Mouse (Mus musculus) hindbrain, embryonic 13.5 days (tissue): ENCODE results near the gene 3110040M04Rik. TPM values are rescaled to one million over a fixed set of nuclear protein-coding genes. Genes with fewer than 3 reads are reported as not detected.
"Not testable (repeated sequence)": the region's sequence is repeated elsewhere in the genome, so short reads cannot be mapped to it uniquely, and the experiment has no call there.

Experiments used
- ATAC-seq: fragments of 200-750 bp; cut with Nextera tagmentation; 2 replicates; pipeline ENCODE4 v1.8.0; 2017; ENCODE audit warnings: moderate TSS enrichment; ENCODE audit not compliant: low FRiP score
- H3K27ac ChIP-seq: fragments of 300-500 bp; sonication (generic); 2 replicates; pipeline ENCODE4 v1.5.1; 2015; ENCODE audit warnings: inconsistent platforms, mild to moderate bottlenecking, moderate library complexity
- H3K27me3 ChIP-seq: fragments of 300-500 bp; sonication (generic); 2 replicates; pipeline ENCODE4 v1.6.1; 2015; ENCODE audit warnings: mild to moderate bottlenecking, inconsistent platforms
- H3K36me3 ChIP-seq: fragments of 300-500 bp; sonication (generic); 2 replicates; pipeline ENCODE4 v1.6.1; 2015; ENCODE audit warnings: mild to moderate bottlenecking, inconsistent platforms
- H3K4me1 ChIP-seq: fragments of 300-500 bp; sonication (generic); replicated peaks from 2 replicates; pipeline ENCODE4 v1.6.1; 2015; ENCODE audit warnings: inconsistent platforms
- H3K4me2 ChIP-seq: fragments of 300-500 bp; sonication (generic); 2 replicates; pipeline ENCODE4 v1.6.1; 2015; ENCODE audit warnings: inconsistent platforms, mild to moderate bottlenecking, moderate library complexity
- H3K4me3 ChIP-seq: fragments of 300-500 bp; sonication (generic); 2 replicates; pipeline ENCODE4 v1.5.1; 2015; ENCODE audit warnings: mild to moderate bottlenecking, inconsistent platforms
- H3K9ac ChIP-seq: fragments of 300-500 bp; sonication (generic); 2 replicates; pipeline ENCODE4 v1.6.1; 2015; ENCODE audit warnings: mild to moderate bottlenecking, inconsistent platforms
- H3K9me3 ChIP-seq: fragments of 300-500 bp; sonication (generic); 2 replicates; pipeline ENCODE4 v1.6.1; 2016; ENCODE audit warnings: inconsistent platforms
- WGBS: fragments of 180-500 bp; shearing (Covaris S2); methylation state at CpG from one replicate; pipeline ENCODE4 v1.1.7; 2015; 5-methylcytosine and 5-hydroxymethylcytosine counted together
- polyA plus RNA-seq: library from polyadenylated mRNA; unstranded; fragments of >200 nt; fragmentation: Nextera tagmentation; extraction: Ambion mirVana; gene quantifications from 2 replicates; pipeline ENCODE4 v1.2.1, GENCODE M21; 2015

3110040M04Rik gene
- polyA plus RNA-seq, 1 experiment from 2014 or later: not detected

- not testable (repeated sequence) for H3K9me3 ChIP-seq, H3K4me1 ChIP-seq, H3K4me2 ChIP-seq, H3K4me3 ChIP-seq, ATAC-seq, H3K27me3 ChIP-seq, H3K9ac ChIP-seq, H3K36me3 ChIP-seq, H3K27ac ChIP-seq
- 78% methylated on average over 2 of the region's 4 CpGs for WGBS
Measured at GRCm38 (mm10) chr1:151198120-151198519, 5.8 kb upstream of the 3110040M04Rik start, which contains the start of gene Gm47995. Gene Gm47995 (plus strand): TSS chr1:151198448.

DNA sequence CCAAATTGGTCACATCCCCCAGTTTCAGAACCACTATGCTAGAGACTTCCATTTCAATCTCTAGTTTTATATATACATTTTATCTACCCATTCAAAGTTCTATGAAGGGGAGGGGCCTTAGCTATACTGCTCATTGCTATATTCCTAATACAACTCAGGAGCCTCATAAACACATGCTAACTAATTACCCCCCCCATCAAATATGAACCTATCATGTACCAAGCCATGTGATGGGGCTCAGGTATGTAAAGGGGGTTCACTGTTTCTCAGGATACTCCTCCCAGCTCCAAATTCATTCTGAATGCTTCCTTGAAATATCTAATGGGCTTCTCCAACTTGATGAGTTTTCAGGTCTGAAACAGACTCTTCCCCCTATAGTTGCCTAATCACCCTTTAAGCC, 3.3 kb upstream of the 3110040M04Rik start:
- H3K27me3 ChIP-seq, H3K4me1 ChIP-seq, H3K27ac ChIP-seq, H3K9ac ChIP-seq, H3K4me3 ChIP-seq, H3K9me3 ChIP-seq, ATAC-seq, H3K36me3 ChIP-seq, H3K4me2 ChIP-seq: not testable (repeated sequence)

DNA sequence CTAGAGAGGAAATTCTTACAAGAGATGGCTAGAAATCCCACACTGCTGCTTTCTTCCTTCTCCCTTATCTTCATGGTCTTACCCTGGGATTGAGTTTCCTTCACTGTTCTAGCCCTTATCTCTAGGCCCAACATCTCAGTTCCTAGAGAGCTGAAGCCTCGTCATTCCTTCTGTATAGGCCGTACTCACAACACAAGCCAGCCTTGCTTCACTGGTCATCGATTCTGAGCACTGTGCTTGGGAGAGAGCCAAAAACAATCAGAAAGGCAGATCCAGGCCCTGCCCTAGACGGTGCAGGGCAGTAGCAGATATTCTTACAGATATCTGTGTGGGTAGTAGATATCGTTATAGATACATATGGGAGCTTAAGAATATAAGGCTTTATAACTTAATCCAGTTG, 1.1 kb upstream of the 3110040M04Rik start:
- WGBS: 91% methylated on average over 4 of the region's 5 CpGs
- not testable (repeated sequence) for H3K4me3 ChIP-seq, H3K9ac ChIP-seq, ATAC-seq, H3K4me1 ChIP-seq, H3K36me3 ChIP-seq, H3K9me3 ChIP-seq, H3K27ac ChIP-seq, H3K27me3 ChIP-seq, H3K4me2 ChIP-seq

DNA sequence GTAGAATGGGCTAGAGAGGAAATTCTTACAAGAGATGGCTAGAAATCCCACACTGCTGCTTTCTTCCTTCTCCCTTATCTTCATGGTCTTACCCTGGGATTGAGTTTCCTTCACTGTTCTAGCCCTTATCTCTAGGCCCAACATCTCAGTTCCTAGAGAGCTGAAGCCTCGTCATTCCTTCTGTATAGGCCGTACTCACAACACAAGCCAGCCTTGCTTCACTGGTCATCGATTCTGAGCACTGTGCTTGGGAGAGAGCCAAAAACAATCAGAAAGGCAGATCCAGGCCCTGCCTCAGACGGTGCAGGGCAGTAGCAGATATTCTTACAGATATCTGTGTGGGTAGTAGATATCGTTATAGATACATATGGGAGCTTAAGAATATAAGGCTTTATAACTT, 4.6 kb downstream of the 3110040M04Rik start:
- H3K27ac ChIP-seq, H3K9me3 ChIP-seq, H3K4me3 ChIP-seq, H3K36me3 ChIP-seq, H3K4me1 ChIP-seq, H3K4me2 ChIP-seq, ATAC-seq, H3K9ac ChIP-seq, H3K27me3 ChIP-seq: not testable (repeated sequence)
- WGBS: 76% methylated on average over 4 of the region's 5 CpGs

GRCm38 (mm10) chr1:151208944-151209343, 5.0 kb downstream of the 3110040M04Rik start:
- not testable (repeated sequence) for H3K4me3 ChIP-seq, H3K36me3 ChIP-seq, H3K9me3 ChIP-seq, H3K9ac ChIP-seq, H3K4me2 ChIP-seq, H3K27me3 ChIP-seq, ATAC-seq, H3K27ac ChIP-seq, H3K4me1 ChIP-seq

DNA sequence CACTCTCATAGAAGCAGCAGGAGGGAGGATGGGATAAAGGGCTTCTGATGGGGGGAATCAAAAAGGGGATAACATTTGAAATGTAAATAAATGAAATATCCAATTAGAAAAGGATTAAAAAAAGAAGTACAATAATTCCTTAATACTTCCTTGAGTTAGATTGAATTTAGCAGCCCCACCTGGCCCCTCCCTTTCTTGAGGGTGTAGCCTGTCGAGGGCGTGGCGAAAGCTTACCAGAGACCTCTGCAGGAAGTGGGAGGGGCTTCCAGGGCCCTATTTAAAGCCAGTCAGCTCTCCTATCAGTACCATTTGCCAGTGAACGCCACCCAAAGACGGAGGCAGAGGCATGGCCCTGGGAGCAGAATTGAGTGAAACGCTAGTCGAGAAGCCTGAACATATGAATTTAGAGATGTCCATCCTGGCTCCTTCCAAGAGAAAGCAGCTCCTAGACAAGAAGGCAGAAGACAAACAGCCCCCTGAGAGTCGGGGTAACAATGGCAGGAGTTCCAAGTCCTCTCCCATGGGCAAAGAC, 6.0 kb downstream of the 3110040M04Rik start, which contains the start of gene Gm47996:
TSS of gene Gm47996 (plus strand) at position 308 of the 532 bp plus-strand sequence.
- WGBS: 89% methylated on average over 4 of the region's 8 CpGs
- ATAC-seq: not testable (repeated sequence)

DNA sequence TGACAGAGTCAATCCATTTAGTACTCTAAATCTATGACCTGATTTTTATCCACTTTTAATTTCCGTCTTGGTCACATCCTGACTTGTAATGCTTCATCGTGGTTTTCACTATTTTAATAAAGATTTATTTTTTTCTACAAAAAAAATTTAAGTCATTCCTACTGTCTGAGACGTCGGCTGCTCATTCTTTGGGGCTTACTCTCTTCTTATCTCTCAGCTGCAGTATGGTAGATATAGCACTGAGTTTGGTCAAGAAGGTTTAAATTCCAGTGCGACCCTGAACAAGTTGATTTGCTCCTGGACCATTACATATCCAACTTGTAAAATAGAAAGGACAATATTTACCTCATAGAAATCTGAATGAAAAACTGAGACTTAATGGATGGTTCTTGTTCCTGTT, 7.7 kb downstream of the 3110040M04Rik start:
- not testable (repeated sequence) for H3K4me1 ChIP-seq, H3K9ac ChIP-seq, H3K4me2 ChIP-seq, H3K27me3 ChIP-seq, H3K9me3 ChIP-seq, H3K27ac ChIP-seq, H3K4me3 ChIP-seq, ATAC-seq, H3K36me3 ChIP-seq
- WGBS: 93% methylated on average over 5 of the region's 5 CpGs

More for the DNA sequence above, 6.0 kb downstream of the 3110040M04Rik start, which contains the start of gene Gm47996:
- H3K27ac ChIP-seq, H3K9ac ChIP-seq, H3K9me3 ChIP-seq, H3K4me1 ChIP-seq, H3K4me3 ChIP-seq, H3K4me2 ChIP-seq, H3K27me3 ChIP-seq, H3K36me3 ChIP-seq: not testable (repeated sequence)

DNA sequence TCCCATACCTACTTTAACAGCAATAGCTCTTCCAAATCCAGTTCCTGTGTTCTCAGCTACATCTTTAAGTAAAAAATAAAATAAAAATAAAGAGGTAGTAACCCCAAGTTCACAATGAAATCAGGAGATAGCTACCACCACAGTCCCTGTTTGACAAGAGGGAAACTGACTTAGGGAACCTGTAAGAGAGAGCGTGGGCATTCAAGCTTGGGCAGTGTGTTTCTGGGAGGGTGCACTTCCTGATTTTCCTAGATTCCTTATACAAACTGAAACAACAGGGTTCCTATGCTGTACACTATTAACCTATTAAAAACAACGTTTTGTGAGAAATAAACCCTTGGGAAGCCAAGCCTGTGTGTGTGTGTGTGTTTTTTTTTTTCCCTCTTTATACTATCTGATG, 10.9 kb downstream of the 3110040M04Rik start:
- no peak for ATAC-seq
- no peaks in the 10 kb centered on the region for H3K36me3 ChIP-seq
- no peaks in the 10 kb centered on the region for H3K27me3 ChIP-seq
- no peak overlapping the region for H3K9ac ChIP-seq
- H3K9me3 ChIP-seq: no peaks in the 10 kb centered on the region
- WGBS: 73% methylated on average over 2 of the region's 2 CpGs
- no peak overlapping the region for H3K4me3 ChIP-seq
- H3K27ac ChIP-seq: no peak overlapping the region
- H3K4me1 ChIP-seq: no peaks in the 10 kb centered on the region
- H3K4me2 ChIP-seq: no peak overlapping the region

DNA sequence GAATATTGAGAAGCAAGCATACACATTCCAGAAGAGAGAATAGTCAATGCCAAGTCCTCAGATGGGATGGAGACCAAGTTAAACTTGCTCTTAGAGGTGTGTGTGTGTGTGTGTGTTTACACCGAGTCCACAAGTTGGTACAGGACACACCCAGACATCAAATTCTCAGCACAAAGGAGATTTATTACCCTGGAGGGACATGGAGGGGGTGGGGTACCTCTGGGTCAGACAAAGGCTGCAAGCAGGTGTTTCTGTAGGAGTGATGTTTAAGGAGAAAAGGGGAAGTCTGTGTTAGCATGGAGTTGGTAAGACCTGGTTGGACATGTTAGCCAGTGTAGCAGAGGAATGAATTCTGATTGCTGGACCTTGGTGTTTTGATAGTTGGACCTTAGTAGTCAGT, 12.1 kb downstream of the 3110040M04Rik start:
- no peak overlapping the region for H3K4me2 ChIP-seq
- no peaks in the 10 kb centered on the region for H3K27me3 ChIP-seq
- H3K27ac ChIP-seq: no peak overlapping the region
- H3K9me3 ChIP-seq: no peaks in the 10 kb centered on the region
- no peak overlapping the region for H3K4me3 ChIP-seq
- H3K4me1 ChIP-seq: no peaks in the 10 kb centered on the region
- 83% methylated on average over 1 of the region's 1 CpGs for WGBS
- no peak for ATAC-seq
- no peak overlapping the region for H3K9ac ChIP-seq
- H3K36me3 ChIP-seq: no peaks in the 10 kb centered on the region

GRCm38 (mm10) chr1:151216417-151216816, 12.5 kb downstream of the 3110040M04Rik start:
- H3K4me3 ChIP-seq: no peak overlapping the region
- WGBS: 71% methylated on average over 3 of the region's 3 CpGs
- H3K9ac ChIP-seq: no peak overlapping the region
- H3K4me2 ChIP-seq: no peak overlapping the region
- no peaks in the 10 kb centered on the region for H3K27me3 ChIP-seq
- no peaks in the 10 kb centered on the region for H3K36me3 ChIP-seq
- H3K9me3 ChIP-seq: no peaks in the 10 kb centered on the region
- ATAC-seq: no peak
- no peak overlapping the region for H3K27ac ChIP-seq
- H3K4me1 ChIP-seq: no peaks in the 10 kb centered on the region

DNA sequence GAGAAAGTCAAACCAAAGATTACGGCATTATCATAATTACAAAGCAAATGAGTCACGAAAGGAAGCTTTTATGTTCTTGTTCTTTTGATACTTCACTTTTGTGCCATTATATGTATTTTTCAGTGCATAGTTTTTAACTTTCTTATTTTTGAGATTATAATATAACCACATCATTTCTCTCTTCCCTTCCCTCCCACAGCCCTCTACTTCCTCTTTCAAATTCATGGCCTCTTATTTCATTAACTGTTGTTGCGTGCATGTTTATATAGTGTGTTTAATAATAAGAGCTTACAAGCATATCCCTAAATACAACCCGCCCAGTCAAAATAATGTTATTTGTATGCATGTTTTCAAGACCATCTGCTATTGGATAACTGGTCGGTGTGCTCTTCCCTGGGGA, 15.1 kb downstream of the 3110040M04Rik start:
- Histone ChIP-seq H3K4me1 (no peaks in the 10 kb centered on the region), H3K4me2 (no peak overlapping the region), H3K9ac (no peak overlapping the region), H3K9me3 (no peaks in the 10 kb centered on the region), H3K4me3 (no peak overlapping the region), H3K27me3 (no peaks in the 10 kb centered on the region), H3K36me3 (no peaks in the 10 kb centered on the region), H3K27ac (no peak overlapping the region)
- no peak for ATAC-seq
- 90% methylated on average over 5 of the region's 5 CpGs for WGBS

GRCm38 (mm10) chr1:151220098-151220497, 16.2 kb downstream of the 3110040M04Rik start:
- no peak for ATAC-seq
- WGBS: 68% methylated on average over 7 of the region's 7 CpGs
- Histone ChIP-seq H3K9ac (no peak overlapping the region), H3K27ac (no peak overlapping the region), H3K27me3 (no peaks in the 10 kb centered on the region), H3K4me3 (no peak overlapping the region), H3K4me2 (no peak overlapping the region), H3K9me3 (no peaks in the 10 kb centered on the region), H3K36me3 (no peaks in the 10 kb centered on the region), H3K4me1 (no peaks in the 10 kb centered on the region)

- H3K27me3 ChIP-seq: no peaks in the 10 kb centered on the region
- WGBS: 87% methylated on average over 10 of the region's 10 CpGs
- H3K4me1 ChIP-seq: no peaks in the 10 kb centered on the region
- no peak for ATAC-seq
- no peaks in the 10 kb centered on the region for H3K36me3 ChIP-seq
- H3K9ac ChIP-seq: no peak overlapping the region
- no peak overlapping the region for H3K4me2 ChIP-seq
- no peaks in the 10 kb centered on the region for H3K9me3 ChIP-seq
- H3K27ac ChIP-seq: no peak overlapping the region
- H3K4me3 ChIP-seq: no peak overlapping the region
Measured at GRCm38 (mm10) chr1:151222561-151223267, 18.8 kb downstream of the 3110040M04Rik start.
